Mouse (Mus musculus) embryo, embryonic 10.5 days (tissue): ENCODE measurements around the gene Slc18a3.
A peak's percentile ranks its signal among the peaks of the same experiment; 100 is the strongest.

Experiments
- DNase-seq: peaks from one replicate; pipeline ENCODE4 v3.0.0-alpha.2; 2015; ENCODE audit warnings: low spot score

Gene Slc18a3

GRCm38 (mm10) chr14:32464601-32465505 is at the start of gene Slc18a3:
Gene Slc18a3, minus strand, starts transcription at chr14:32464850.
- DNase-seq: peak; percentile 39

GRCm38 (mm10) chr14:32513336-32514032 is 48.8 kb upstream of the Slc18a3 start, which contains the start of gene Ercc6:
Gene Ercc6, plus strand, starts transcription at chr14:32513521.
- peak; percentile 98 for DNase-seq

DNA sequence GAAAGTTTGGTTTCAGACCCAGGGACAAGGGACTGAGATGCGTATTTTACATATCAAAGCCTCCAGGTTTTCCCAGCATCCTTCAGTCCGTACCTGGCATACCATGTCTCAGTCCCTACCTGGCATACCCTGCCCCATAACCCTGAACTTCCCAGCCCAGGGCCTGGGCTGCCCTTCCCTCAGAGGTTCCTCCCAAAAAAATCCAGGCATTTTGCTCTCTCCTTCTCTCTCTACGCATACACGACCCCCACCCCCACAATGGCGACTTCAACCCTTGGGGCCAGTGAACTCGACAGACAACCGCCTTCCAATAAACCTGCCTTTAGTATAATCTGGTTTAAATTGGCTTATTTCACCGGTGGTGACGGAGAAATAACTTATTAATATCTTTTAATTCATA is 48.3 kb upstream of the Slc18a3 start:
- DNase-seq: no peak

- DNase-seq: no peak
These were observed 44.9 kb upstream of the Slc18a3 start for GRCm38 (mm10) chr14:32509443-32509961.

DNA sequence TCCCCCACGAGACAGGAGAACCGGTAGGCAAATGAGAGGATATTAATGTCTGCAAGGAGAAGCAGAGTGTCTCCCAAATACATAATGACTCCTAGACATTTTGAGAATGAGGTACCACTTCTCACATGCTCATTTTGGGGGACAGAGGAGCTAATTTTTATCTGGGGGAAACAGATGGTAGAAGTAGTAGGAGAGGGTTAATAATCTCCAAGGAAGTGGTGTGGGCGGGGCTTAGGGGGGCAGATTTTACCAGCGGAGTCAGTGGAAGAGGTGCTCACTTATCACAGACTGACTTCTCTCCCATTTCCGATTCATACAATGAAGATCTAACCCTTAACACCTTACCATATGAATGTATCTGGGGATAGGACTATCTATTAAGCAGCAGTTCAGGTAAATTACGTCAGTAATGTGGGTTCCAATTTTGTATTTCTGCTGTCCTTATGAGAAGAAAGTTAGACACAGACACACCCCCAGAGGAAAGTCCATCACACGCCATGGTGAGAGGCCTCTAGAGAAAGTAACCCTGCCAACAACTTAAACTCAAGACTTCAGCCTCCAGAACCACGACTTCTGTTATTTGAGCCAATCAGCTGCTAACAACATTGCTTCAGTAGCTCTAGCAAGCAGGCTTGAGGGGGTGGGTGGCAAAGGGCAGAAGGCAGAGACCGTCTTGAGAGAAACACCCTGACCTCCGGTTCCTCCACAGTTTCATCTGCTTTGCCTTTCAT is 43.6 kb upstream of the Slc18a3 start:
- DNase-seq: no peak

- DNase-seq: no peak
These were observed 42.6 kb upstream of the Slc18a3 start for GRCm38 (mm10) chr14:32507216-32507615.

- DNase-seq: no peak
These were observed 41.7 kb upstream of the Slc18a3 start for GRCm38 (mm10) chr14:32506329-32506728.

GRCm38 (mm10) chr14:32503897-32504296 is 39.2 kb upstream of the Slc18a3 start:
- no peak for DNase-seq

- DNase-seq: no peak
These were observed 38.4 kb upstream of the Slc18a3 start for GRCm38 (mm10) chr14:32502764-32503688.

- no peak for DNase-seq
These were observed 36.7 kb upstream of the Slc18a3 start for GRCm38 (mm10) chr14:32501303-32501702.

DNA sequence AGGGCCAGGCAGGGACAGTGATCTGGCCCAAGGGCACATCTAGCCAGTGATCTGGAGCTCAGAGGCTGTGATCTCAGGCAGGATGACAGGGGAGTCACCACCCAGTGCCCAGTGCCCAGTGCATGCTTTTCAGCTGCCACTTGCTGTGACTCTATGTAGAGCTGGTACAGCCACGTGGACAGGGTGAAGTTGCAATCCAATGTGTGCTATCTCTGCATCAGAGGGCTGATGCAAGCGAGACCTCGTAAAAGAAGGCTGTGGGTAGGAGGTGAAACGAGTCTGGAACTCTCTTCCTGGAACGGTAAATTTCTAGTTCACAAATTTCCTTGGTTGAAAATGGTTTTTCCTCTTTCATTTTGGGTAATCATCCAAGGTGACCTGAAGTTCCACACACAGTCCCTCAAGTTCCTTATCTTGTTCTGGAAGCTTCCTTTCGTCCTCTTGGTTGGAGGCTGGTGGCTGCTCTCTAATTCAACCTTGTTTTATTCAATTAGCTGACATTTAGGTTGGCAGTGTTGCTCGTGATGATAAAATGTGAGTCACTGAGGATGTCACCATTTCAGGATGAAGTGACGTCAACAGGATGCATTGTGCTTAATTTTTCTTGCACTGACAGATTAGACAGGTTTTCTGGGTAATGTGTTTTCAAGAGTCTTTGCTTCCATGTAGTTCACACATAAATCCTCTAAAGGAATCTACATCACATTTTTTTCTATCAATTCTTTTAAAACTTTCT is 31.6 kb upstream of the Slc18a3 start:
- no peak for DNase-seq

DNA sequence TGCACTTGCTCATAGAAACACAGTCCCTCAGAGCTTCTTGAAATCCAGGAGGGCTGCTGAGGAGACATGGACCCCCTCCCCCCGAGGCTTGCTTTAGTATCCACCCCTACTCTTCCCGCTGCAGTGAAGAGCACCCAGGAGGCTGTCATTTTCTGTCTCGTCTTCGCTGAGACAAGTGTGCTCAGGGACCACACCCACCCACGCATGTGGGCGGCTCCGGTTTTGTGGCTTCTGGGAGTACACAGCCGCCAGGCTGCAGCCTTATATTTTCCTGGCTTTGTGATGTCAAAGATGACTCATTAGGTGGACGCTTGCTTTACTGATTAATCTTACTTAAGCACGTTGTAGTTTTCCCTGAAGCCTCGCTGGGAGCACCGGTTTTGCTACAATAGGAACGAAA is 27.9 kb upstream of the Slc18a3 start:
- peak; percentile 5 for DNase-seq

DNA sequence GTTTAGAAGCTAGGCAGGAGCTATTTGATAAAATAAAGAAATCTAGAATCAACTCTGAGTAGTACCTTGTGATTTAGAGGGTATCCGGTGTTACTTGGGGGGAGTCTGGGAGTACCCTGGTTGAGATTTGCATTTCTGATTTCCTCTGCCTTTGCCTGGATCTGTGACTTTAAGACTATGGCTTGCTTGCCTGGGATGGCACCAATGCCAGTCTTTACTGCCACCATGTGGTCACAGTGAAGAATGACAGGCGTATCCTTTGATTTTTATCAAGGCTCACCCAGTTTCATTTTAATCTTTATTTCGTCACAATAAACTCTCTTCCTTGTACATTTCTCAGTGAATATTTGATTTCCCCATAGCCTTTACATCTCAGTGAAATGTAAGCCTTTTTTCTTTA is 17.4 kb upstream of the Slc18a3 start:
- peak; percentile 80 for DNase-seq

DNA sequence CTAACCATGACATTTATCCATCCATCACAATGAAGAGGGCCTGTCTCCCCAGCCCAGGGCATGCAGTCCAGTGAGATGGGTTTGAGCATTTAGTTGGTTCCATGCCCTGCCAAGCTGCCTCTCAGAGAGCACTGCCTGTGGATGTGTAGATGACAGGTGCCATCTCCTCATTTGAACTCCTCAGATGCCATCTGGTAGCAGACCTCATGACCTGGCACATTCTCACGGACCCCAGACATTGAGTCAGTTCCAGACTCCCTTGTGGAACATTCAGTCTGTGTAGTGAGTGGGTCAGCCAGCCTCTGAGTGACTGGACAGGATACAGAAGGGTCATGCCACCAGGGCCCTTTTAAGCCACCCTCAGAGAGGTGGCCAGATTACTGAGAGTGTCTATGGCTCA is 12.9 kb upstream of the Slc18a3 start:
- DNase-seq: no peak

- no peak for DNase-seq
These were observed 11.9 kb upstream of the Slc18a3 start for GRCm38 (mm10) chr14:32476559-32476958.

DNA sequence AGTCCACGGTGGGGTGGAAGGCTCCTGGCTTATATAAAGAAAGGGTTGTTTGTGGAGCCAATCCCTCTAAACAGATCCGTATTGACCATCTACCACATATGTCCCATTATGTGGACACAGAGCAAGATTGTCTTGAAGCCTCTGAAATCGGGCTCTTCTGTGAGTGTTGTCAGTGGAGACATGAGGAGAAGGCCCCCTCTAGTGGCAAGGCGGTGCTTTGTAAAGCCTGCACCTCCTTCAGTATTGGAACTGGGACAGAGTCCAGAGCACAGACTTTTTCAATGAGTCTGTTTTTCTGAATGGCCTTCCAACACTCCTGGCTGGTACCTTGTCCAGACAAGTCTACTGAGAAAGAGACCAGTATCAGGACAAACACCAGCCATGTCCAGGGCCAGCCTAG is 8.3 kb upstream of the Slc18a3 start:
- peak; percentile 80 for DNase-seq

GRCm38 (mm10) chr14:32467606-32468005 is 3.0 kb upstream of the Slc18a3 start:
- DNase-seq: peak; percentile 78

DNA sequence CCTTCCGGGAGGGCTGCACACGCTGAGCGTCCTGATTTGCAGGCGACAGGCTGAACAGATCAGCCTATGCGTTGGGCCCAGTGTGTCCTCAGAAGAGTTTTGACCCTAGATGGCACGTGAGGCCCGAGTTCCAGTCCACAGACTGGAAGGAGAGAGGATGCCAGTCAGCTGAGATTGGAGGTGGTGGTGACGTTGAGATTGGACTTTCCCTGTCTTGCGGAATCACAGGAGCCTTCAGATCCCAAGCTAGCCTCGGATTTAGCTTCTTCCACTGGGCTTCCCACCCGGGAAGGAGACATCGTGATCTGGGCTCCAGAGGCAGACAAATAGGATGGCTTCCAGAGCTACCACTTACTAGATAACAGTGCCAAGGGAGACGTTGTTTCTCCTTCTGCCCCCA is 1.2 kb upstream of the Slc18a3 start, which contains the start of gene Chat:
TSS of gene Chat (minus strand) at position 101 of the 400 bp plus-strand sequence.
- DNase-seq: no peak

DNA sequence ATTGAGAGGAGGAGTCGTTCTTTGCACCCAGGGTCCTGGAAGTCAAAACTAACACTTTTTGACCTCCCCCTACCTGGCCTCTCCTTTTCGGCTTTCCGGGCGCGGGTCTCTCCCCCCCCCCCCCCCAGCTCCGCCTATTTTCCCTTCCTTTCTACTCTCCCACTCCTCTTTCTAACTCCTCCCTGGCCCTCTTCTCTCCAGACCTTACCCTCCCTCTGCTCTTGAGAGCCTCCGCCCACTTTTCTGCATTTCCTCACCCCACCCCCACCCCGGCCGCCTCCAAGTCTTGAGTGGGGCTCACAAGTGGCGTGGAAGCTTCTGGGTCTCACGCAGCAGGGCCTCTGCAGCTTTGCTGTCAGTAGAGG is 838 bp upstream of the Slc18a3 start:
- DNase-seq: peak; percentile 1
